Mouse (Mus musculus): Measurements from ENCODE around the gene Ube2h.

Ube2h gene

DNA sequence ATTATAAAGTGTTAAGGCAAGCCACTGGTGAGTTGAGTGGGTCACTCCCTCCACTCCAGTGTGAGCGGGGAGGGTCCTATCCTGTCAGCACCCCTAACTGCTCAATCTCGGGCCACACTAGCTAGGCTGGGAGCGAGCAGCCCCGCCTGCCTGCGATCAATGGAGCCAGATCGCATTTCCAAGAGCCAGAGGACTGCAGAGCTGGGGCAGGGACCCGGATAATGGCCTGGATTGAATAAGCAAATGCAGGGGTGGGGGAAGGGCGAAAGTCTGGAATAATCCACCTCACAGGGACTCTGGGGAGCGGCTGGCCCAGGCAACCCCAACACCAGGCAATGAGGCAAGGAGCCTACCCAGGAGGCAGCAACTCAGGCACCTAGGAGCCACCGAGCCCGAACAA lies 137.1 kb downstream of the Ube2h start:
- DNase-seq (ENCODE audit: low spot score in 2 of 2): no peak

DNA sequence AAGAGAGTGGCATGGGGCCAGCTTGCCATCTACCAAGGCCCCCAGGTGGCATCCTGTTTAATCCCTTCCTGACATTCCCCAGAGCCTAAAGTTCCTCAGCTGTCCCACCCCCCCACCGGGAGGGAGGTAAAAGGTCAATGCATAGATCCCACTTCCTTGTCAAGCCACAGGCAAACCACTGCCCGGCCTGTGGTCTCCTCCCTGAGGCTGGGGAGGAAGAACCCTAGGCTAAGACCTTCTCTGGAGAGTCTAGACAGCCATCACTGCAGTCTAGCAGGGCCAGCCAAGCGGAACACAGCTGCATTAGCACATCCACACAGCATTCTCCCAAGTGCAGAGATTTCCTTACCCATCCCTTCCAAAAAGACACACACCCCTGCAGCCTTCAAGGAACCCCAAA lies 138.0 kb downstream of the Ube2h start:
- no peak for DNase-seq (ENCODE audit: low spot score in 2 of 2)

GRCm38 (mm10) chr6:30162091-30162490 lies 142.2 kb downstream of the Ube2h start:
- DNase-seq (ENCODE audit: low spot score in 2 of 2): no peak

DNA sequence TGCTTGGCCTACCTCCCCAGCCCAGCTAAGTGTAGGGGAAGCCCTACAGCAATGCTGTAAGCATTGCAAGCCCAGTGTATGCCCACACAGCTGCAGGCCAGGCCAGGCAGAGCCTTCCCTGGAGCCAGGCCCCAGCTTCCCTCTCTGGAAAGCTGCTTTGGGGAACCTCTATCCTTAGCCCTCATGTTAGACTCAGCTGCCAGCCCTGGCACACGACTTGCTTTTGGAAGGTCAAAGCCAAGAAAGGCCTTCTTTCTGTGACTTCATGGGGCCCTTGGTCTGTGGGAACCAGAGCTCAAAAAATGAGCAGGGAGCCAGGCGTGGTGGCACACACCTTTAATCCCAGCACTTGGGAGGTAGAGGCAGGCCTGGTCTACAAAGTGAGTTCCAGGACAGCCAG lies 142.7 kb downstream of the Ube2h start:
- no peak for DNase-seq (ENCODE audit: low spot score in 2 of 2)
